Mouse (Mus musculus) small intestine, adult 2 months (tissue): ENCODE measurements around the gene Hesx1.

ENCODE experiments used
- CTCF ChIP-seq: fragments of 200-500 bp; IDR thresholded peaks from 2 replicates; pipeline ENCODE4 v1.5.1; 2012; ENCODE audit warnings: low read depth, mild to moderate bottlenecking, control low read depth, inconsistent platforms, low read length, moderate library complexity, mixed read lengths; ENCODE audit not compliant: insufficient replicate concordance, insufficient read length; ENCODE audit errors: extremely low read depth
- POLR2A ChIP-seq: fragments of 200-500 bp; IDR thresholded peaks from 2 replicates; pipeline ENCODE4 v1.6.1; 2012; ENCODE audit warnings: low read depth, mild to moderate bottlenecking, control low read depth, inconsistent platforms, low read length, moderate library complexity

GRCm38 (mm10) chr14:27050560-27051510 lies 56.6 kb downstream of the Hesx1 start:
- TF ChIP-seq POLR2A (no peak), CTCF (no peak)
